Mouse (Mus musculus) heart, embryonic 14.5 days (tissue): ENCODE measurements around the gene Gbp8. TPM values are rescaled to one million over a fixed set of nuclear protein-coding genes. Genes with fewer than 3 reads are reported as not detected.
"Not testable (repeated sequence)": the region's sequence is repeated elsewhere in the genome, so short reads cannot be mapped to it uniquely, and the experiment has no call there.

Source experiments
- ATAC-seq: fragments of 200-750 bp; cut with Nextera tagmentation; 2 replicates; pipeline ENCODE4 v1.8.0; 2017; ENCODE audit warnings: low read depth, moderate TSS enrichment; ENCODE audit not compliant: insufficient number of reproducible peaks, insufficient read depth, low FRiP score
- H3K27ac ChIP-seq, 2 experiments: fragments of 200-500 bp in 1 of 2; fragments of 300-500 bp in 1 of 2; sonication (generic) in 1 of 2; replicated peaks in 1 of 2; 2 replicates each; pipeline ENCODE4 v1.5.1; 2012 to 2014; ENCODE audit warnings: low read depth in 2 of 2, low read length in 2 of 2, control low read depth in 1 of 2, mild to moderate bottlenecking in 1 of 2, mixed read lengths in 1 of 2; ENCODE audit not compliant: control insufficient read depth in 1 of 2, insufficient read depth in 1 of 2
- H3K27me3 ChIP-seq: fragments of 300-500 bp; sonication (generic); 2 replicates; pipeline ENCODE4 v1.6.1; 2014; ENCODE audit warnings: mild to moderate bottlenecking, low read length, control low read depth; ENCODE audit not compliant: control insufficient read depth, insufficient read depth
- H3K36me3 ChIP-seq: fragments of 300-500 bp; sonication (generic); 2 replicates; pipeline ENCODE4 v1.6.1; 2014; ENCODE audit warnings: mild to moderate bottlenecking, control low read depth, low read length, mixed read lengths; ENCODE audit not compliant: control insufficient read depth, insufficient read depth
- H3K4me1 ChIP-seq, 2 experiments: fragments of 200-500 bp in 1 of 2; fragments of 300-500 bp in 1 of 2; sonication (generic) in 1 of 2; 2 replicates each; pipeline ENCODE4 v1.6.1; 2012 to 2014; ENCODE audit warnings: low read length in 2 of 2, control low read depth in 1 of 2, mixed read lengths in 1 of 2; ENCODE audit not compliant: control insufficient read depth in 2 of 2, insufficient read depth in 2 of 2
- H3K4me2 ChIP-seq: fragments of 300-500 bp; sonication (generic); 2 replicates; pipeline ENCODE4 v1.6.1; 2014; ENCODE audit warnings: mild to moderate bottlenecking, low read length
- H3K4me3 ChIP-seq, 2 experiments: fragments of 200-500 bp in 1 of 2; fragments of 300-500 bp in 1 of 2; sonication (generic) in 1 of 2; 2 replicates each; pipeline ENCODE4 v1.5.1; 2012 to 2014; ENCODE audit warnings: low read length in 2 of 2, mild to moderate bottlenecking in 2 of 2, control low read depth in 1 of 2, low read depth in 1 of 2, moderate library complexity in 1 of 2; ENCODE audit not compliant: control insufficient read depth in 1 of 2, insufficient read depth in 1 of 2
- H3K9ac ChIP-seq: fragments of 300-500 bp; sonication (generic); 2 replicates; pipeline ENCODE4 v1.6.1; 2014; ENCODE audit warnings: mild to moderate bottlenecking, low read length
- H3K9me3 ChIP-seq: fragments of 300-500 bp; sonication (generic); 2 replicates; pipeline ENCODE4 v1.6.1; 2016; ENCODE audit warnings: low read length, control low read depth; ENCODE audit not compliant: control insufficient read depth
- WGBS: fragments of 180-500 bp; shearing (Covaris S2); extraction: QIAGEN DNeasy Blood & Tissue Kit; methylation state at CpG from one replicate; pipeline ENCODE4 v1.1.7; 2014; 5-methylcytosine and 5-hydroxymethylcytosine counted together
- polyA plus RNA-seq: library from polyadenylated mRNA; unstranded; fragments of >200 nt; fragmentation: Nextera tagmentation; extraction: Ambion mirVana; gene quantifications from 2 replicates; pipeline ENCODE4 v1.2.1, GENCODE M21; 2014

Gene Gbp8
- 1.3 and 2.2 TPM in 2 replicates for polyA plus RNA-seq

- Histone ChIP-seq H3K9ac (0 out of 2 replicates have a peak within 1 kb of the TSS, but pooled peaks have one; percentile 5), H3K4me2 (peak within 1 kb of the TSS; percentile 29; the same call in 1 of the 2 replicates), H3K27ac (peak within 1 kb of the TSS in 1 of 2 experiments; percentile 44; a peak in 1 of 4 replicates), H3K4me3 (peak within 1 kb of the TSS; percentile 4 to 16; a peak in 3 of 4 replicates)
- H3K4me1 ChIP-seq, H3K36me3 ChIP-seq, ATAC-seq, H3K9me3 ChIP-seq, H3K27me3 ChIP-seq: not testable (repeated sequence)
- WGBS, result 21% methylated on average over 2 of the region's 2 CpGs
Observed at GRCm38 (mm10) chr5:105139409-105140088, at the start of gene Gbp8, which contains the start of the genes Gbp9 and Gbp4. Gbp8 (minus strand) TSS chr5:105139540. Gbp9 (minus strand) TSS chr5:105139539. Gbp4 (minus strand) TSS chr5:105139586.

- Histone ChIP-seq H3K27me3 (no peaks in the 10 kb centered on the region), H3K9ac (no peak overlapping the region), H3K9me3 (no peaks in the 10 kb centered on the region), H3K4me3 (no peak overlapping the region), H3K4me1 (no peaks in the 10 kb centered on the region), H3K36me3 (no peaks in the 10 kb centered on the region), H3K27ac (no peak overlapping the region), H3K4me2 (no peak overlapping the region)
- no peak for ATAC-seq
Observed at GRCm38 (mm10) chr5:105181446-105181845, 42.1 kb upstream of the Gbp8 start.

GRCm38 (mm10) chr5:105156582-105156981 lies 17.2 kb upstream of the Gbp8 start:
- no peak overlapping the region for H3K9ac ChIP-seq
- ATAC-seq, result no peak
- H3K9me3 ChIP-seq, result no peaks in the 10 kb centered on the region
- no peaks in the 10 kb centered on the region for H3K36me3 ChIP-seq
- WGBS, result 73% methylated on average over 5 of the region's 5 CpGs
- no peak overlapping the region for H3K4me2 ChIP-seq
- no peaks in the 10 kb centered on the region for H3K4me1 ChIP-seq
- no peaks in the 10 kb centered on the region for H3K27me3 ChIP-seq
- no peak overlapping the region for H3K27ac ChIP-seq
- H3K4me3 ChIP-seq, result no peak overlapping the region

- H3K9ac ChIP-seq, result no peak overlapping the region
Observed at GRCm38 (mm10) chr5:105154049-105154448, 14.7 kb upstream of the Gbp8 start.

GRCm38 (mm10) chr5:105148062-105148461 lies 8.7 kb upstream of the Gbp8 start:
- not testable (repeated sequence) for H3K9ac ChIP-seq, H3K27ac ChIP-seq, H3K4me1 ChIP-seq, H3K9me3 ChIP-seq, H3K36me3 ChIP-seq, H3K4me2 ChIP-seq, H3K27me3 ChIP-seq, ATAC-seq, H3K4me3 ChIP-seq
- 64% methylated on average over 2 of the region's 2 CpGs for WGBS

More at GRCm38 (mm10) chr5:105154049-105154448, 14.7 kb upstream of the Gbp8 start:
- Histone ChIP-seq H3K27ac (no peak overlapping the region), H3K36me3 (no peaks in the 10 kb centered on the region), H3K4me2 (no peak overlapping the region), H3K4me1 (no peaks in the 10 kb centered on the region), H3K27me3 (no peaks in the 10 kb centered on the region), H3K9me3 (no peaks in the 10 kb centered on the region), H3K4me3 (no peak overlapping the region)
- no peak for ATAC-seq

GRCm38 (mm10) chr5:105146447-105146846 lies 7.1 kb upstream of the Gbp8 start:
- H3K27ac ChIP-seq, result peak overlapping the region; percentile 68 to 74
- no peak overlapping the region for H3K9ac ChIP-seq
- no peaks in the 10 kb centered on the region for H3K9me3 ChIP-seq
- ATAC-seq, result peak; percentile 78; the same call in 1 of the 2 replicates
- H3K4me1 ChIP-seq, result peaks cover 0 to 2% of the 10 kb centered on the region in 2 experiments; a peak in 1 of 4 replicates
- no peaks in the 10 kb centered on the region for H3K36me3 ChIP-seq
- H3K4me2 ChIP-seq, result no peak overlapping the region
- no peaks in the 10 kb centered on the region for H3K27me3 ChIP-seq
- no peak overlapping the region for H3K4me3 ChIP-seq

GRCm38 (mm10) chr5:105145731-105146130 lies 6.4 kb upstream of the Gbp8 start:
- H3K27ac ChIP-seq, result peak overlapping the region; percentile 68 to 72
- not testable (repeated sequence) for ATAC-seq, H3K4me1 ChIP-seq, H3K9me3 ChIP-seq, H3K4me2 ChIP-seq, H3K9ac ChIP-seq, H3K4me3 ChIP-seq, H3K36me3 ChIP-seq, H3K27me3 ChIP-seq
- WGBS, result 38% methylated on average over 3 of the region's 3 CpGs
